Mouse (Mus musculus): Measurements from ENCODE around the gene Shq1. TPM values are rescaled to one million over a fixed set of nuclear protein-coding genes. Genes with fewer than 3 reads are reported as not detected.

Gene Shq1
- total RNA-seq (2022), result 1 to 10 TPM; 1.3 to 3.1 (median 1.8) TPM

DNA sequence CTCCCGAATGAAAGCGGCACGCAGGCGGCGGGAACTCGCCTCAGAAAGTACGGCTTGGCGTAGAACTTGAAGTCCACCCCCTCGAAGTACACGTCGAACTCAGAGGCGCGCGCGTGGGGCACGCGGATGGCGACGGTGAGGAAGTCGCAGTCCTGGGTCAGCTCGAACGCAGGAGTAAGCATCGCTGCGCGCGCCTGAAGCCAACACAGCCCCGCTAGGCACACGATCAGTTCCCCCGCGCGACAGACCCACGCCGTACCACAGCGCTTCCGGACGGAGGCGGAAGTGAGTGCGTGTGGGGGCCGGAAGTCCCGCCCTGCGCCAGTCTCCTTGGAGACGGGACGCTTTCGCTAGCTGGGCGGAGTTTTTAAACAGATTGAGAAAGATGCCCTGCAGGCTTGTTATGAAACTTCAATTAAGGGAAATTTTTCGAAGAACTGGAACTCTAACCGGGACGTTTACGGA is at the start of gene Shq1:
Gene Shq1, minus strand, starts transcription at position 278 of the 465 bp plus-strand sequence.
- DNase-seq (ENCODE audit: low spot score in 2 of 2), result peak; percentile 76 to 80

DNA sequence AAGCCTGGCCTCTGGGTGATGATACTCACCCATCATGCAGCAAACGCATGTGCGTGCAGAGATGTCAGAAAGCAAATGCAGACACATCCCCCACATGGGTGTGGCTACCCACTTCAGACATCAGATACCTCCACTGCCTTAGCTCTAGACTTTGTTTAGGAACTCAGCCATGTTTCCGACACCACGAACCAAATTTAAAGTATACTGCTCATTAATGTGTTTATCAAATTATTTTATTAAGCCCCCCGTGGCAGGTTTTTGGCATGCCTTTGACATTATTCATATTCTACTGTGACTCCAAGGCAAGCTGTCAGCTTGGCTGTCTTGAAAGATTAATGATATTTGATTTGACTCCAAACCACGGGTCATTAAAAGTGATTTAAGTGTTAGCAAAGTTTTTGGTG is 49.1 kb upstream of the Shq1 start:
- DNase-seq (ENCODE audit: low spot score in 2 of 2), result no peak

GRCm38 (mm10) chr6:100716817-100717216 is 45.9 kb upstream of the Shq1 start:
- no peak for DNase-seq (ENCODE audit: low spot score in 2 of 2)

GRCm38 (mm10) chr6:100716152-100716551 is 45.2 kb upstream of the Shq1 start:
- no peak for DNase-seq (ENCODE audit: low spot score in 2 of 2)

GRCm38 (mm10) chr6:100715296-100715828 is 44.4 kb upstream of the Shq1 start:
- no peak for DNase-seq (ENCODE audit: low spot score in 2 of 2)

DNA sequence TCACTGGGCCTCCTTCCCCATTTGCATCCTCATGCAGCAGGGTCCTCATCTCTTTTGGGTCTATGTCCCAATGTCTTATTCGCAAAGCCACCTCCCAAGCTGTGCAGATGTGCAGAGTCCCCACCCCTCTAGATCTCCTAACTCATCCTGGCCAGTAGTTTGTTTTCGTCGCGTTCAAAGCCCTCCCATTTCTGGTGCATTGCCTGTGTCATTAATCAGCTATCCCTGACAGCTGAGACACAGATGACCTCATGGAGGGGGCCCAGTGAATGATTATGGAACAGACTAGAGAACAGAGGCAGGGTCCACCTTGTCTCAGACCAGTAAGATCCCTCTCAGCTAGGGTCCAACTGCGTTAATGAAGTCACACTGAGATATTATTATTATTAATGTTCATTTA is 39.9 kb upstream of the Shq1 start:
- no peak for DNase-seq (ENCODE audit: low spot score in 2 of 2)

- DNase-seq (ENCODE audit: low spot score in 2 of 2), result no peak
Observed at GRCm38 (mm10) chr6:100710170-100710569, 39.2 kb upstream of the Shq1 start.

- DNase-seq (ENCODE audit: low spot score in 2 of 2), result peak; percentile 24 to 31
Observed at GRCm38 (mm10) chr6:100709483-100709882, 38.5 kb upstream of the Shq1 start.

DNA sequence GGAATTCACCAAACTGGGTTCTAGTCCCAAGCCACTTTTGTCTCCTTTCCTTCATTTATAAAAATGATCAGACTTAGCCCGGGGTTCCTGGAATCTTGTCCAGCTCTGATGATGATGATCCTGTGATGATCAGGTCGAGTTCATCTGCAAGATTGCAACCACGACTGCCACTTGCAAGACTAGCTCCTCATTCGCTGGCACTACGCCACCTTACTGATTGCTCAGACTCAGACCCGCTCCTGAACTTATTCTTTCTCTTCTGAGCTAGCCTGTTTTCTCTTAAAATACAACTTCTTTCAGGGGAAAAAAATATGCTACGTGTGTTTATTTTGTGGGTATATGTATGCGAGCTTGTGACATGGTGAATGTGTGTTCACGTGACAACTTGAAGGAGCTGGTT is 38.0 kb upstream of the Shq1 start:
- no peak for DNase-seq (ENCODE audit: low spot score in 2 of 2)

GRCm38 (mm10) chr6:100708248-100708647 is 37.3 kb upstream of the Shq1 start:
- no peak for DNase-seq (ENCODE audit: low spot score in 2 of 2)

- peak in 1 of 2 experiments; percentile 43 for DNase-seq (ENCODE audit: low spot score in 2 of 2)
Observed at GRCm38 (mm10) chr6:100707557-100707956, 36.6 kb upstream of the Shq1 start.

GRCm38 (mm10) chr6:100706861-100707260 is 35.9 kb upstream of the Shq1 start:
- DNase-seq (ENCODE audit: low spot score in 2 of 2), result no peak

- no peak for DNase-seq (ENCODE audit: low spot score in 2 of 2)
Observed at GRCm38 (mm10) chr6:100705366-100705811, 34.4 kb upstream of the Shq1 start.

- peak in 1 of 2 experiments; percentile 7 for DNase-seq (ENCODE audit: low spot score in 2 of 2)
Observed at GRCm38 (mm10) chr6:100704574-100705365, 33.8 kb upstream of the Shq1 start, which contains the start of gene Gxylt2. TSS of gene Gxylt2 (plus strand) at chr6:100704734.

- no peak for DNase-seq (ENCODE audit: low spot score in 2 of 2)
Observed at GRCm38 (mm10) chr6:100704197-100704573, 33.2 kb upstream of the Shq1 start.

DNA sequence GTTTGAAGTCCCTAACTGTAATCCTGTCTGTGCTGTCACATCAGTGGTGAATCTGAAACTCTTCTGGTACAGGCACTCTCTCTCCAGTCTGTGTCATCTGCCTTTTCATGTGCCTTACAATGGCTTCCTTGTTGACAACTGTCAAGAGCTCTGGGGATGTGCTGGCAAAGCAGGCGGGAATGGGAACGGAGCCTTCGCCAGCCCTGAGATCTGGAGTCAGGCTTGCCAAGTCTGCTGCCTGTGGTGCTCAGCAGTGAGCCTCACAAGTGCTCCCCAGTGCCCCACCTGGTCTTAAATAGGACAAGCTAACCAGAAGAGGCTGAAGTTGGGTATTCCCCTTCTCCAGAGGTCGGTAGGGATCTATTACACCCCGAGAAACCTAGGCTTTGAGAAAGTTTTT is 29.8 kb upstream of the Shq1 start:
- DNase-seq (ENCODE audit: low spot score in 2 of 2), result no peak

- DNase-seq (ENCODE audit: low spot score in 2 of 2), result no peak
Observed at GRCm38 (mm10) chr6:100699986-100700385, 29.0 kb upstream of the Shq1 start.

GRCm38 (mm10) chr6:100686341-100686740 is 15.4 kb upstream of the Shq1 start:
- no peak for DNase-seq (ENCODE audit: low spot score in 2 of 2)

DNA sequence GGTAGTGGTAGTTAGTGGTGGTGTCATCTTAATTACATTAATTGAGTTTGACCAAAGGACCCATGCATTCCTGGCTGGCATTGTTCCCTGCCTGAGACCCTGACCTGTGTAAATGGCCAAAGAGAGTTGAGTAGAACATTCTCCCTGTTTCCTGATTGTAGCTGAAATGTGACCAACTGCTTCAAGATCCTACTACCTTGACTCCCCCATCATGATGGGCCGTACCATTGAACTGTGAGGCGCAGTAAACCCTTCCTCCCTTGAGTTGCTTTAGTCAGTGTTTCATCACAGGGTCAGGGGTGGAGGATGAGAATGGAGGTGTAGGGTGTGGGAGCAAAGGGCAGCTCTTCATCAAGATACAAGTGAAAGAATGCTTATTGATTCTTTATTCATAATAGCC is 7.7 kb upstream of the Shq1 start:
- no peak for DNase-seq (ENCODE audit: low spot score in 2 of 2)

DNA sequence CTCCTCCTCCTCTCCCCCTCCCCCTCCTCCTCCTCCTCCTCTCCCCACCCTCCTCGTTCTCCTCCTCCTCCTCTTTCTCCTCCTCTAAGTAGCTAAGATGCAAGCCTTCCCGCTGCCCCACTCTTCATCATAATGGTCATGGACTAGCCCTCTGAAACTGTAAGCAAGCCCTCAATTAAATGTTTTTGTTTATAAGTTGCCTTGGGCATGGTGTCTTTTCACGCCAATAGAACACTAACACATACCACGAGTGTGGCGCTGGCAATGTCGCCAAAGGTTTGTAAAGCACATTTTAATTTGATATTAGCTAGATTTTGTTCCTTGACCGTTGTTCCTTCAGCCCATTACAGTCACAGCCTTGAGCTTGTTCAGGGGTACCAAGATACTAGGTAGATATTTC is 5.5 kb upstream of the Shq1 start:
- no peak for DNase-seq (ENCODE audit: low spot score in 2 of 2)

DNA sequence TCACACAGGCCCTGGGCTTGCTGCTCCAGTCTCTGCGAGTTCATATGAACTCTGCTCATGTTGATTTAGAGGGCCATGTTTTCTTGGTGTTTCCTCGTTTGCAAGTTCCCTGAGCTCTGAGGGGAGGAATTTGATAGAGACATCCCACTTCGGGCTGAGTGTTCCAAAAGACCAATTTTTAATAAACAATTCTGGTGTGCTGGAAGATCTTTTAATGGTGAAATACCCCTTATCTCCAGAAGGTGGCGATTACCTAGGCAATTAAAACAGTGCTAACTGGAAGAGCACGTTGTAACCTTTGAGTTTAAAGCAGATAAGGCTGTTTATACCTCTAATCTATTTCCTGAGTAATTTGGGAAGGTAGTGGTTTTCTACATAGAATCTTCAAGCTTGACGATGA is 4.0 kb upstream of the Shq1 start:
- DNase-seq (ENCODE audit: low spot score in 2 of 2), result no peak

- DNase-seq (ENCODE audit: low spot score in 2 of 2), result no peak
Observed at GRCm38 (mm10) chr6:100671401-100671800, 444 bp upstream of the Shq1 start.

DNA sequence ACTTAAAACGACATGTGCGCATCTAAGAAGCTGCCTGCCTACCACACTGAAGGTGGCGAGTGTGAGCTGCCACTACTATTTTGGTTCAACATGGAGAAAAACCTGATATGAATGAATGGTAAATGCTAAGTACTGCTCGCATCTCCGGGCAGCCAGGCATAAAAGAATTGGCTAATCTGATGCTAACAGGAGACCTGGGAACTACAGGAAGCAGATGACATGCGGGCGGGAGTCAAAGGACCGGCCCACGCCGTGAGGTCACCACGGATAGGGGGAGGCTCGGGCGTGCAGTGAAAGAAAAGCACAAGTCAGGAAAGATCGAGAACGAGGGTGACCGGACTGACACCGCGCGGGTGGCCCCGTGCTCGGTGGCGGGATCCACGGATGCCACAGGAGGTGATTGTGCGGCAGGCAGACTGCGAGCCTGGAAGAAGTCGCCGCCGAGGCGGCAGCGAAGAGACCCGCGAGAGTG is 551 bp downstream of the Shq1 start:
- peak; percentile 14 to 16 for DNase-seq (ENCODE audit: low spot score in 2 of 2)
